In genomic region chr19:3707553-3707952, GRCm38 (mm10) we compare ENCODE assay signal across 7 mouse cellular contexts. TPM values are rescaled to one million over a fixed set of nuclear protein-coding genes. Genes with fewer than 3 reads are reported as not detected.
DNase-seq lines count a peak whose midpoint lies in the region; ATAC-seq and TF ChIP-seq lines count a peak whose summit lies in the region.

No protein-coding gene starts in this region.

- H3K27me3 ChIP-seq in embryonic facial prominence, embryonic 11.5 days (ENCODE audit: control insufficient read depth, insufficient read depth, low read length) = no peaks in the 10 kb centered on the region
- H3K27me3 ChIP-seq in intestine, embryonic 14.5 days (replicated peaks; ENCODE audit: control insufficient read depth, insufficient read depth, low read length) = no peaks in the 10 kb centered on the region
- no peaks in the 10 kb centered on the region for H3K27me3 ChIP-seq in neural tube, embryonic 13.5 days

- no peak for TF ChIP-seq POLR2A in lung, adult 2 months (IDR thresholded peaks at IDR 0.05; ENCODE audit: borderline replicate concordance, extremely low read depth, low read depth, low read length)

- 36% methylated on average over 10 of the region's 10 CpGs for WGBS in lung, adult 2 months
- WGBS in embryonic facial prominence, embryonic 11.5 days = 48% methylated on average over 10 of the region's 10 CpGs
- WGBS in intestine, embryonic 14.5 days = 40% methylated on average over 10 of the region's 10 CpGs
- 43% methylated on average over 10 of the region's 10 CpGs for WGBS in neural tube, embryonic 13.5 days

- H3K4me1 ChIP-seq in lung, adult 2 months (ENCODE audit: control insufficient read depth, insufficient read depth, low read length) = 0 out of 2 replicates have a peak, but pooled peaks cover 2% of the 10 kb centered on the region
- peaks cover 6% of the 10 kb centered on the region; the same call in 1 of the 2 replicates for H3K4me1 ChIP-seq in embryonic facial prominence, embryonic 11.5 days (ENCODE audit: control insufficient read depth, insufficient read depth, low read length)
- peaks cover 10% of the 10 kb centered on the region for H3K4me1 ChIP-seq in intestine, embryonic 14.5 days (replicated peaks; ENCODE audit: control insufficient read depth, insufficient read depth, low read length)
- H3K4me1 ChIP-seq in neural tube, embryonic 13.5 days (replicated peaks) = peaks cover 26% of the 10 kb centered on the region

- DNase-seq in lung, adult 2 months = no peak
- no peak for DNase-seq in lung, postnatal 4 days
- DNase-seq in embryonic facial prominence, embryonic 11.5 days (ENCODE audit: low spot score) = peak; percentile 21
- DNase-seq in intestine, embryonic 14.5 days (ENCODE audit: low spot score) = no peak
- DNase-seq in cerebellum, adult 11 months = no peak

- no peak for TF ChIP-seq CTCF in lung, adult 2 months (IDR thresholded peaks at IDR 0.05; ENCODE audit: insufficient read depth, low read length)

- H3K4me3 ChIP-seq in lung, adult 2 months (replicated peaks; ENCODE audit: extremely low read depth, low read depth, low read length) = peak overlapping the region; percentile 72
- H3K4me3 ChIP-seq in embryonic facial prominence, embryonic 11.5 days (ENCODE audit: low read depth, low read length) = peak overlapping the region; percentile 74
- peak overlapping the region; percentile 87 for H3K4me3 ChIP-seq in intestine, embryonic 14.5 days (ENCODE audit: low read depth, low read length)
- peak overlapping the region; percentile 82 for H3K4me3 ChIP-seq in neural tube, embryonic 13.5 days

- H3K9me3 ChIP-seq in embryonic facial prominence, embryonic 11.5 days (replicated peaks; ENCODE audit: control insufficient read depth, low read length) = no peaks in the 10 kb centered on the region
- H3K9me3 ChIP-seq in intestine, embryonic 14.5 days (ENCODE audit: control insufficient read depth, low read length) = no peaks in the 10 kb centered on the region
- no peaks in the 10 kb centered on the region for H3K9me3 ChIP-seq in neural tube, embryonic 13.5 days

- peak overlapping the region; percentile 67 for H3K9ac ChIP-seq in embryonic facial prominence, embryonic 11.5 days (replicated peaks; ENCODE audit: low read length)
- H3K9ac ChIP-seq in intestine, embryonic 14.5 days (ENCODE audit: low read length) = peak overlapping the region; percentile 51
- peak overlapping the region; percentile 87 for H3K9ac ChIP-seq in neural tube, embryonic 13.5 days

- H3K27ac ChIP-seq in embryonic facial prominence, embryonic 11.5 days (replicated peaks; ENCODE audit: low read depth, low read length) = peak overlapping the region; percentile 48; the same call in 1 of the 2 replicates
- H3K27ac ChIP-seq in intestine, embryonic 14.5 days (ENCODE audit: low read depth) = peak overlapping the region; percentile 64
- H3K27ac ChIP-seq in neural tube, embryonic 13.5 days (replicated peaks) = peak overlapping the region; percentile 85

- peak overlapping the region; percentile 75 for H3K4me2 ChIP-seq in embryonic facial prominence, embryonic 11.5 days (ENCODE audit: low read depth, low read length)
- peak overlapping the region; percentile 76 for H3K4me2 ChIP-seq in intestine, embryonic 14.5 days (ENCODE audit: low read length)
- H3K4me2 ChIP-seq in neural tube, embryonic 13.5 days = peak overlapping the region; percentile 82

- no peak for ATAC-seq in embryonic facial prominence, embryonic 11.5 days (replicated peaks; ENCODE audit: insufficient number of reproducible peaks, low FRiP score, low TSS enrichment, low read depth)
- ATAC-seq in intestine, embryonic 14.5 days (replicated peaks; ENCODE audit: low FRiP score, low TSS enrichment, low read depth) = no peak
- ATAC-seq in neural tube, embryonic 13.5 days (ENCODE audit: low read depth) = no peak
- ATAC-seq in granulocyte monocyte progenitor cell, adult 5-6 weeks (replicated peaks; ENCODE audit: poor library complexity, severe bottlenecking) = no peak

- H3K36me3 ChIP-seq in embryonic facial prominence, embryonic 11.5 days (replicated peaks; ENCODE audit: control insufficient read depth, insufficient read depth, low read depth, low read length) = no peaks in the 10 kb centered on the region
- H3K36me3 ChIP-seq in intestine, embryonic 14.5 days (ENCODE audit: control insufficient read depth, insufficient read depth, low read length) = no peaks in the 10 kb centered on the region; the same call in 1 of the 2 replicates
- H3K36me3 ChIP-seq in neural tube, embryonic 13.5 days = 0 out of 2 replicates have a peak, but pooled peaks cover 5% of the 10 kb centered on the region

RNA-seq across cellular contexts. Expression of gene 1810055G02Rik, which starts 0.5 kb away (rescaled TPM):
- polyA plus RNA-seq in lung, adult 2 months (2012; rRNA removed) = 36.3 and 41.4 TPM in 2 replicates
- 37.9 and 39.0 TPM in 2 replicates for polyA plus RNA-seq in embryonic facial prominence, embryonic 11.5 days (2014; fragmentation: Nextera tagmentation; extraction: Ambion mirVana)
- polyA plus RNA-seq in intestine, embryonic 14.5 days (2014; fragmentation: Nextera tagmentation; extraction: Ambion mirVana) = 34.1 and 36.4 TPM in 2 replicates
- 38.5 and 42.5 TPM in 2 replicates for polyA plus RNA-seq in neural tube, embryonic 13.5 days (2015; fragmentation: Nextera tagmentation; extraction: Ambion mirVana)
- total RNA-seq in granulocyte monocyte progenitor cell, adult 5-6 weeks (2014; fragmentation: Nextera tagmentation) = 10.0 and 13.4 TPM in 2 replicates
- 4.5 and 9.0 TPM in 2 replicates for total RNA-seq in granulocyte monocyte progenitor cell, adult 5-6 weeks (2017)

RNA-seq across cellular contexts. Expression of gene Lrp5, which starts 21.2 kb away (rescaled TPM):
- 85.8 and 87.8 TPM in 2 replicates for polyA plus RNA-seq in lung, adult 2 months (2012; rRNA removed)
- polyA plus RNA-seq in embryonic facial prominence, embryonic 11.5 days (2014; fragmentation: Nextera tagmentation; extraction: Ambion mirVana) = 5.2 and 5.3 TPM in 2 replicates
- 7.8 and 7.9 TPM in 2 replicates for polyA plus RNA-seq in intestine, embryonic 14.5 days (2014; fragmentation: Nextera tagmentation; extraction: Ambion mirVana)
- polyA plus RNA-seq in neural tube, embryonic 13.5 days (2015; fragmentation: Nextera tagmentation; extraction: Ambion mirVana) = 1.6 and 1.9 TPM in 2 replicates
- 28.0 and 36.6 TPM in 2 replicates for total RNA-seq in granulocyte monocyte progenitor cell, adult 5-6 weeks (2014; fragmentation: Nextera tagmentation)
- 12.5 and 15.1 TPM in 2 replicates for total RNA-seq in granulocyte monocyte progenitor cell, adult 5-6 weeks (2017)

RNA-seq across cellular contexts. Expression of gene Kmt5b, which starts 59.7 kb away (rescaled TPM):
- polyA plus RNA-seq in lung, adult 2 months (2012; rRNA removed) = 19.6 and 23.7 TPM in 2 replicates
- polyA plus RNA-seq in embryonic facial prominence, embryonic 11.5 days (2014; fragmentation: Nextera tagmentation; extraction: Ambion mirVana) = 28.4 and 30.8 TPM in 2 replicates
- 29.6 and 29.9 TPM in 2 replicates for polyA plus RNA-seq in intestine, embryonic 14.5 days (2014; fragmentation: Nextera tagmentation; extraction: Ambion mirVana)
- polyA plus RNA-seq in neural tube, embryonic 13.5 days (2015; fragmentation: Nextera tagmentation; extraction: Ambion mirVana) = 43.7 and 45.7 TPM in 2 replicates
- 28.2 and 38.5 TPM in 2 replicates for total RNA-seq in granulocyte monocyte progenitor cell, adult 5-6 weeks (2014; fragmentation: Nextera tagmentation)
- total RNA-seq in granulocyte monocyte progenitor cell, adult 5-6 weeks (2017) = 37.0 and 41.4 TPM in 2 replicates
